Comparison of ENCODE assay signal across 9 mouse cellular contexts in genomic region chr11:72959924-72960679, GRCm38 (mm10). TPM values are rescaled to one million over a fixed set of nuclear protein-coding genes. Genes with fewer than 3 reads are reported as not detected.
A peak's percentile ranks its signal among the peaks of the same experiment; 100 is the strongest.
DNase-seq lines count a peak whose midpoint lies in the region; ATAC-seq and TF ChIP-seq lines count a peak whose summit lies in the region.
"Had no signal": no experiment of that assay in that cellular context is flagged by ENCODE, and none has a peak within 500 bp of the region (broad histone marks: within the 10 kb centered on the region; RNA-seq: fewer than 3 reads in every experiment).

No protein-coding gene starts in this region.

- ATAC-seq in heart, embryonic 13.5 days (ENCODE audit: extremely low read depth, insufficient number of reproducible peaks, low FRiP score, low TSS enrichment): no peak
- no peak for ATAC-seq in megakaryocyte, adult 5-6 weeks (ENCODE audit: poor library complexity, severe bottlenecking)
- ATAC-seq in intestine, postnatal 0 days: no peak
- no peak for ATAC-seq in stomach, embryonic 15.5 days (ENCODE audit: insufficient read depth, low FRiP score, low read depth)

- no peak overlapping the region for H3K27ac ChIP-seq in heart, embryonic 13.5 days (replicated peaks)
- no peak overlapping the region for H3K27ac ChIP-seq in intestine, postnatal 0 days (ENCODE audit: low read depth, low read length)
- no peak overlapping the region for H3K27ac ChIP-seq in stomach, embryonic 15.5 days

- peak overlapping the region; percentile 72 for H3K4me2 ChIP-seq in heart, embryonic 13.5 days
- peak overlapping the region; percentile 66 for H3K4me2 ChIP-seq in intestine, postnatal 0 days (replicated peaks; ENCODE audit: low read depth)
- peak overlapping the region; percentile 81 for H3K4me2 ChIP-seq in stomach, embryonic 15.5 days

- no peaks in the 10 kb centered on the region for H3K9me3 ChIP-seq in heart, embryonic 13.5 days
- no peaks in the 10 kb centered on the region for H3K9me3 ChIP-seq in megakaryocyte, embryonic 14.5 days
- H3K9me3 ChIP-seq in intestine, postnatal 0 days (ENCODE audit: control insufficient read depth): no peaks in the 10 kb centered on the region
- no peaks in the 10 kb centered on the region for H3K9me3 ChIP-seq in stomach, embryonic 15.5 days

- H3K36me3 ChIP-seq in heart, embryonic 13.5 days: no peaks in the 10 kb centered on the region
- H3K36me3 ChIP-seq in megakaryocyte, embryonic 14.5 days (replicated peaks; ENCODE audit: low read length): peaks cover 43% of the 10 kb centered on the region
- H3K36me3 ChIP-seq in intestine, postnatal 0 days (ENCODE audit: control insufficient read depth, insufficient read depth): no peaks in the 10 kb centered on the region
- H3K36me3 ChIP-seq in stomach, embryonic 15.5 days: no peaks in the 10 kb centered on the region

- peak; percentile 43 for TF ChIP-seq CTCF in intestine, postnatal 0 days (IDR thresholded peaks at IDR 0.05; ENCODE audit: low read depth)

- peaks cover 43% of the 10 kb centered on the region for H3K27me3 ChIP-seq in heart, embryonic 13.5 days (replicated peaks)
- no peaks in the 10 kb centered on the region for H3K27me3 ChIP-seq in megakaryocyte, embryonic 14.5 days (replicated peaks)
- H3K27me3 ChIP-seq in intestine, postnatal 0 days (replicated peaks; ENCODE audit: control insufficient read depth, insufficient read depth, low read length): 0 out of 2 replicates have a peak, but pooled peaks cover 4% of the 10 kb centered on the region
- peaks cover 10% of the 10 kb centered on the region for H3K27me3 ChIP-seq in stomach, embryonic 15.5 days (replicated peaks)

- peak overlapping the region; percentile 53 for H3K4me3 ChIP-seq in heart, embryonic 13.5 days
- H3K4me3 ChIP-seq in megakaryocyte, embryonic 14.5 days (replicated peaks): peak overlapping the region; percentile 100
- H3K4me3 ChIP-seq in intestine, postnatal 0 days (ENCODE audit: low read depth, low read length): peak overlapping the region; percentile 40; the same call in 1 of the 2 replicates
- H3K4me3 ChIP-seq in stomach, embryonic 15.5 days (replicated peaks): no peak overlapping the region

- no peak overlapping the region for H3K9ac ChIP-seq in heart, embryonic 13.5 days
- H3K9ac ChIP-seq in intestine, postnatal 0 days (ENCODE audit: low read depth, low read length): no peak overlapping the region
- H3K9ac ChIP-seq in stomach, embryonic 15.5 days: no peak overlapping the region

- peaks cover 54% of the 10 kb centered on the region for H3K4me1 ChIP-seq in heart, embryonic 13.5 days
- peaks cover 84% of the 10 kb centered on the region for H3K4me1 ChIP-seq in megakaryocyte, embryonic 14.5 days
- H3K4me1 ChIP-seq in intestine, postnatal 0 days (replicated peaks; ENCODE audit: control insufficient read depth, insufficient read depth, low read length): peaks cover 8% of the 10 kb centered on the region
- peaks cover 38% of the 10 kb centered on the region for H3K4me1 ChIP-seq in stomach, embryonic 15.5 days

- no peak for DNase-seq in heart, adult 11 months
- DNase-seq in layer of hippocampus, adult 8-10 months (ENCODE audit: low spot score in 2 of 2): no peak
- no peak for DNase-seq in cerebellum, adult 11 months
- DNase-seq: cerebellum, adult 18-20 months had no signal

- 14% methylated on average over 15 of the region's 15 CpGs for WGBS in heart, embryonic 13.5 days
- WGBS in intestine, postnatal 0 days: 36% methylated on average over 15 of the region's 15 CpGs
- WGBS in stomach, embryonic 15.5 days: 30% methylated on average over 15 of the region's 15 CpGs

RNA-seq across cellular contexts. Expression of gene Atp2a3, which starts 0.9 kb away (rescaled TPM):
- polyA plus RNA-seq in heart, embryonic 13.5 days (2015; fragmentation: Nextera tagmentation; extraction: Ambion mirVana): 3.9 and 4.0 TPM in 2 replicates
- 354 and 444 TPM in 2 replicates for polyA plus RNA-seq in megakaryocyte, embryonic 14.5 days (2012; ENCODE audit: insufficient read depth, low replicate concordance)
- total RNA-seq in megakaryocyte, adult 5-6 weeks (2015): 83.5 and 92.8 TPM in 2 replicates
- 79.8 and 123 TPM in 2 replicates for total RNA-seq in megakaryocyte, adult 5-6 weeks (2017)
- polyA plus RNA-seq in intestine, postnatal 0 days (2015; fragmentation: Nextera tagmentation; extraction: Ambion mirVana): 16.2 and 16.7 TPM in 2 replicates
- polyA plus RNA-seq in stomach, embryonic 15.5 days (2015; fragmentation: Nextera tagmentation; extraction: Ambion mirVana): 18.9 and 20.6 TPM in 2 replicates
- 1 to 10 TPM; 6.0 to 8.9 (median 6.3) TPM for total RNA-seq in layer of hippocampus, adult 8-10 months (2022)

RNA-seq across cellular contexts. Expression of gene P2rx1, which starts 38.8 kb away (rescaled TPM):
- polyA plus RNA-seq in heart, embryonic 13.5 days (2015; fragmentation: Nextera tagmentation; extraction: Ambion mirVana): 2.1 and 2.3 TPM in 2 replicates
- 400 TPM in 2 replicates for polyA plus RNA-seq in megakaryocyte, embryonic 14.5 days (2012; ENCODE audit: insufficient read depth, low replicate concordance)
- total RNA-seq in megakaryocyte, adult 5-6 weeks (2015): 15.8 and 16.4 TPM in 2 replicates
- 9.8 and 10.4 TPM in 2 replicates for total RNA-seq in megakaryocyte, adult 5-6 weeks (2017)
- polyA plus RNA-seq in intestine, postnatal 0 days (2015; fragmentation: Nextera tagmentation; extraction: Ambion mirVana): 3.4 and 4.1 TPM in 2 replicates
- 33.7 and 52.1 TPM in 2 replicates for polyA plus RNA-seq in stomach, embryonic 15.5 days (2015; fragmentation: Nextera tagmentation; extraction: Ambion mirVana)
- total RNA-seq in layer of hippocampus, adult 8-10 months (2022): under 1 TPM in 3 of 4 experiments, not detected in 1; 0.45 to 0.55 (median 0.54) TPM

RNA-seq across cellular contexts. Expression of gene Camkk1, which starts 58.7 kb away (rescaled TPM):
- 2.2 and 3.0 TPM in 2 replicates for polyA plus RNA-seq in heart, embryonic 13.5 days (2015; fragmentation: Nextera tagmentation; extraction: Ambion mirVana)
- 6.5 and 19.1 TPM in 2 replicates for polyA plus RNA-seq in megakaryocyte, embryonic 14.5 days (2012; ENCODE audit: insufficient read depth, low replicate concordance)
- total RNA-seq in megakaryocyte, adult 5-6 weeks (2015): 0.23 and 0.51 TPM in 2 replicates
- 0.94 and 1.2 TPM in 2 replicates for total RNA-seq in megakaryocyte, adult 5-6 weeks (2017)
- polyA plus RNA-seq in intestine, postnatal 0 days (2015; fragmentation: Nextera tagmentation; extraction: Ambion mirVana): 3.2 and 3.5 TPM in 2 replicates
- 10.6 and 10.9 TPM in 2 replicates for polyA plus RNA-seq in stomach, embryonic 15.5 days (2015; fragmentation: Nextera tagmentation; extraction: Ambion mirVana)
- 100 to 1,000 TPM; 123 to 167 (median 149) TPM for total RNA-seq in layer of hippocampus, adult 8-10 months (2022)

Comparison
In these comparisons a context has a peak if more than half of its experiments do, and no peak if none do; other contexts are left out.
1. RNA of gene Atp2a3, which starts 0.9 kb away (polyA plus RNA-seq): 354 to 444 TPM in megakaryocyte, embryonic 14.5 days; 18.9 to 20.6 TPM in stomach, embryonic 15.5 days, 16.2 to 16.7 TPM in intestine, postnatal 0 days and 3.9 to 4.0 TPM in heart, embryonic 13.5 days; every median in the first group is over 10 times any median in the second.
2. Peak in every context shown above with its lines, with median percentiles within 50 percentile points of each other: H3K4me2 ChIP-seq.